Mouse (Mus musculus): ENCODE results near the gene Nudc. TPM values are rescaled to one million over a fixed set of nuclear protein-coding genes. Genes with fewer than 3 reads are reported as not detected.

Nudc gene
- polyA plus RNA-seq, 1 experiment from 2014 or later: 153 TPM

DNA sequence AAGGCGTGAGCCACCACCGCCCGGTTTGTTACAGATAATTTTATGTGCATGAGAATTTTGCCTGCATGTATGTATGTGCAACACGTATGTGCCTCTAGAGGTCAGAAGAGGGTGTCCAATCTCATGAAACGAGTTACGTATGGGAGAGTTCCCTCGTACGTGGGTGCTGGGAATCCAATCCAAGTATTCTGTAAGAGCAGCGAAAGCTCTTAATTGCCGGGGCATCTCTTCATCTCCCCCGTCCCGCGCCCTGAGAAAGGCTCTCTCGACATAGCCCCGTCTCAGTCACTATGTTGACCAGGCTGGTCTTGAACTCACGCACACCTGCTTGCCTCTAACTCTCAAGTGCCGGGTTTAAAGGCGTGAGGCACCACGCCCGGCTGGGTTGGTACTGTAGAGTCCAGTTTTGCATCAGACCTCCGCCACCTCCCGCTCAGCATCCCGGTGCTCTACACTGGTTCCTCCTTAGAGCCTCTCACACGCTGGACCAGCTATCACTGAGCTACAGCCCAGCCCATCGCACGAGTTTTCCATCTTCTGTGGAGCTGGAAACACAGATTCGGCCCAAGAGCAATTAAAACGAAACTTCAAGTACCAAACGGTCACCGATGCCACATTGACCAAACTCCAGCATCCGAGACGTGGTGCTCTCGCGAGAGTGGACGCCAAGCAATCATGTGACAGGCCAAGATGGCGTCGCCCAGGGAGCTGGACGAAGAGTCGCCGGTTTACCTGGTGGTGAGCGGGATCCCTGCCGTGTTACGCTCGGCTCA, 28.5 kb upstream of the Nudc start, which contains the start of gene Gpatch3:
Gpatch3 (plus strand) TSS at position 676 of the 773 bp plus-strand sequence.
- 7% methylated on average over 44 of the region's 44 CpGs for WGBS
- H3K36me3 ChIP-seq (ENCODE audit: control insufficient read depth, insufficient read depth, low read length): peaks cover 16% of the 10 kb centered on the region

DNA sequence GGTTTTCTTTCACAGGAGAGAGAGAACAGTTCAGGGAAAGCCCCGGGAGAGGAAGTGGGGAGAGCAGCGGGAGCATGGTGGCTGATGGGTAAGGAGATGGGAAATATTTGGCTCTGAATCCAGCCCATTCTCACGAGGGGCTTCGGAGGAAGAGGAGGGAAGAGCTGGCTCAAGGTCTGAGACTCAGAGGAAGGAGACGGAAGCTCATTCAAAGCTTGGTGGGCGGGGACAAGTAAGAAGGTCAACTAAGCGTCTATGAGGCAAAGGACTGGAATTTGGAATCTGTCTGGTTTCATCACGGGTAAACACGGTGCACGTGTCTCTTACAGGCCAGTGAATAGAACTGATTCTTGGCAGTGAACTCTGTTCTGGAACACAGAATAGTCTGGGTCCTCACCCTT, 24.3 kb upstream of the Nudc start:
- no peak for ATAC-seq (ENCODE audit: insufficient number of reproducible peaks, insufficient read depth, low FRiP score, low read depth)
- peaks cover 4 to 6% of the 10 kb centered on the region in 2 experiments; a peak in 3 of 4 replicates for H3K4me1 ChIP-seq (ENCODE audit: control insufficient read depth in 2 of 2, insufficient read depth in 2 of 2, low read length in 2 of 2)
- no peaks in the 10 kb centered on the region for H3K27me3 ChIP-seq (ENCODE audit: control insufficient read depth, insufficient read depth, low read length)
- H3K9ac ChIP-seq (ENCODE audit: low read length): no peak overlapping the region
- no peak overlapping the region for H3K27ac ChIP-seq (replicated peaks in 1 of 2; ENCODE audit: control insufficient read depth in 1 of 2, insufficient read depth in 1 of 2, low read depth in 2 of 2, low read length in 2 of 2)
- 46% methylated on average over 10 of the region's 10 CpGs for WGBS
- H3K9me3 ChIP-seq (ENCODE audit: control insufficient read depth, low read length): no peaks in the 10 kb centered on the region
- no peak overlapping the region for H3K4me2 ChIP-seq (ENCODE audit: low read length)
- no peak overlapping the region for H3K4me3 ChIP-seq (ENCODE audit: control insufficient read depth in 1 of 2, insufficient read depth in 1 of 2, low read depth in 1 of 2, low read length in 2 of 2)
- H3K36me3 ChIP-seq (ENCODE audit: control insufficient read depth, insufficient read depth, low read length): no peaks in the 10 kb centered on the region

More for the DNA sequence above, 28.5 kb upstream of the Nudc start, which contains the start of gene Gpatch3:
- Histone ChIP-seq H3K9me3 (ENCODE audit: control insufficient read depth, low read length) (no peaks in the 10 kb centered on the region), H3K4me3 (ENCODE audit: control insufficient read depth in 1 of 2, insufficient read depth in 1 of 2, low read depth in 1 of 2, low read length in 2 of 2) (peak within 1 kb of the TSS; percentile 84 to 91), H3K27me3 (ENCODE audit: control insufficient read depth, insufficient read depth, low read length) (no peaks in the 10 kb centered on the region), H3K9ac (ENCODE audit: low read length) (peak within 1 kb of the TSS; percentile 87), H3K27ac (replicated peaks in 1 of 2; ENCODE audit: control insufficient read depth in 1 of 2, insufficient read depth in 1 of 2, low read depth in 2 of 2, low read length in 2 of 2) (peak within 1 kb of the TSS; percentile 73 to 84), H3K4me1 (ENCODE audit: control insufficient read depth in 2 of 2, insufficient read depth in 2 of 2, low read length in 2 of 2) (peaks cover 6 to 13% of the 10 kb centered on the region in 2 experiments; a peak in 3 of 4 replicates), H3K4me2 (ENCODE audit: low read length) (peak within 1 kb of the TSS; percentile 90)
- peak; percentile 77 for ATAC-seq (ENCODE audit: insufficient number of reproducible peaks, insufficient read depth, low FRiP score, low read depth)

DNA sequence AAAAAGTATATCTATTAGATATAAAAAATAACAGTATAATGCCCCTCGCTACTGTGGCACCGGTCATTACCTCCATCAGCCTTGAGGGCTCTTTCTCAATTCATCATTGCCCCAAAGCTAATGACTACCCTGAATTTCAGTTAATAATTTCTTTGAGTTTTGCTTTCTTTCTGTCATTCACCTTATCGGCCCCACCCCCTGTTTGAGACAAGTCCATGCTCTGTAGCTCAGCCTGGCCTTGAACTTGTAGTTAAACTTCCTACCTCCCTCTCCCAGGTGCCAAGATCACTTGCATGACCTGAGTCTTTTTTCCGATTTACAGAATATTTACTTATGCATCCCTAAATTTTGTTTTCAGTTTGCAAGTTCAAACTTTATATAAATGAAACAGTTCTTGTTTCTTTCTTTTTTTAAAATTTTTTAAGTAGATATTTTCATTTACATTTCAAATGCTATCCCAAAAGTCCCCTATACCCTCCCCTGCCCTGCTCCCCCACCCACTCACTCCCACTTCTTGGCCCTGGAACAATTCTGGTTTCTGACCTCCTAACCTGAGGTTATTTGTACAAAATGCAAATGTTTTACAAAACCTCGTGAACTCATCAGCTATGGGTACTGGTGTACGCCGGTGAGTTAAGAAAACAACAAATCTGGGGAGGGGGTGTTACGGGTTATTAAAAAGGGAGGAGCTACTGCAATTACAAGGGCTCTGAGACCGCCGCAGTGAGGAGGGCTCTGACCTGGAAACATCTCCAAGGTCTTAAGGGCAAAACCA, 23.7 kb upstream of the Nudc start:
- H3K27me3 ChIP-seq (ENCODE audit: control insufficient read depth, insufficient read depth, low read length): no peaks in the 10 kb centered on the region
- H3K27ac ChIP-seq (replicated peaks in 1 of 2; ENCODE audit: control insufficient read depth in 1 of 2, insufficient read depth in 1 of 2, low read depth in 2 of 2, low read length in 2 of 2): no peak overlapping the region
- no peak overlapping the region for H3K9ac ChIP-seq (ENCODE audit: low read length)
- WGBS: 84% methylated on average over 10 of the region's 10 CpGs
- H3K4me3 ChIP-seq (ENCODE audit: control insufficient read depth in 1 of 2, insufficient read depth in 1 of 2, low read depth in 1 of 2, low read length in 2 of 2): no peak overlapping the region
- H3K36me3 ChIP-seq (ENCODE audit: control insufficient read depth, insufficient read depth, low read length): no peaks in the 10 kb centered on the region
- H3K9me3 ChIP-seq (ENCODE audit: control insufficient read depth, low read length): no peaks in the 10 kb centered on the region
- peaks cover 4% of the 10 kb centered on the region in 2 experiments; a peak in 2 of 4 replicates for H3K4me1 ChIP-seq (ENCODE audit: control insufficient read depth in 2 of 2, insufficient read depth in 2 of 2, low read length in 2 of 2)
- ATAC-seq (ENCODE audit: insufficient number of reproducible peaks, insufficient read depth, low FRiP score, low read depth): no peak
- no peak overlapping the region for H3K4me2 ChIP-seq (ENCODE audit: low read length)

DNA sequence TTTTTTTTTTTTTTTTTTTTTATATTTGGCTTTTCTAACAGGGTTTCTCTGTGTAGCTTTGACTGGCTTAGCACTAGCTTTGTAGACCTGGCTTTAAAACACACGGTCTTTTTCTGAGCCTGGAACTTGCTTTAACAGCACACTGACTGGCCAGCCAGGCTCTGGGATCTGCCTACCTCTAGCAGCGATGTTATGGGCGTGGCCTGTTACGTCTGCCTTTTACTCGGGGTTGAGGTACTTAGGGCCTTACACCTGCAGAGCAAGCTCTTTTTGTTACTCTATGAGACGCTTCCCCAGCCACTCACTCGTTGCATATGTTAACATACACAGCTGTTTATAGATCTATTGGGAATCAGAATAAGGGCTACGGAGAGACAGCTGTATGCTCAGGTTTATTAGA, 21.5 kb upstream of the Nudc start:
- no peaks in the 10 kb centered on the region for H3K9me3 ChIP-seq (ENCODE audit: control insufficient read depth, low read length)
- no peak overlapping the region for H3K27ac ChIP-seq (replicated peaks in 1 of 2; ENCODE audit: control insufficient read depth in 1 of 2, insufficient read depth in 1 of 2, low read depth in 2 of 2, low read length in 2 of 2)
- no peak for ATAC-seq (ENCODE audit: insufficient number of reproducible peaks, insufficient read depth, low FRiP score, low read depth)
- no peak overlapping the region for H3K9ac ChIP-seq (ENCODE audit: low read length)
- H3K4me2 ChIP-seq (ENCODE audit: low read length): no peak overlapping the region
- H3K4me3 ChIP-seq (ENCODE audit: control insufficient read depth in 1 of 2, insufficient read depth in 1 of 2, low read depth in 1 of 2, low read length in 2 of 2): no peak overlapping the region
- H3K36me3 ChIP-seq (ENCODE audit: control insufficient read depth, insufficient read depth, low read length): no peaks in the 10 kb centered on the region
- H3K4me1 ChIP-seq (ENCODE audit: control insufficient read depth in 2 of 2, insufficient read depth in 2 of 2, low read length in 2 of 2): no peaks in the 10 kb centered on the region
- H3K27me3 ChIP-seq (ENCODE audit: control insufficient read depth, insufficient read depth, low read length): no peaks in the 10 kb centered on the region
- 29% methylated on average over 8 of the region's 8 CpGs for WGBS

DNA sequence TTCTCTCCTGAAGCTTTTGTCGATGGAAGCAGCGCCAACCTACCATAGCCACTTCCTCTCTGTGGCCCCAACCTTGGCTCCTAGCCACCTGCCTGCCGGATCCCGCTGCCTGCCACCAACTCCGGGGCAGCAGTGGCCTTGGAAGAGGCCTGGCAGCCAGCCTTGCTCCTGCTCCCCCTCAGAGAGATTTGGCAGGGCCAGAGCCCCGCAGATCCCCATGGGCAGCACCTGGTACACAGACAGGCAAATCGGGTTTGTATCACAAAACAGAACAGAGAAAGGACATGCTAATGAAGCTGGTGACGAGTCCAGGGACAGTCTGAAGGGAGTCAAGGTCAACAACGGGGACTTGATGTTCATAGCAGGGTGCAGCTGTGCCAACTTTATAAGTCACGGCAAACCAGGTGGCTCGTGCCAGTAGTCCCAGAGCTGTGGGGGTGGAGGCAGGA, 17.4 kb upstream of the Nudc start:
- H3K4me2 ChIP-seq (ENCODE audit: low read length): no peak overlapping the region
- H3K4me3 ChIP-seq (ENCODE audit: control insufficient read depth in 1 of 2, insufficient read depth in 1 of 2, low read depth in 1 of 2, low read length in 2 of 2): no peak overlapping the region
- no peaks in the 10 kb centered on the region for H3K9me3 ChIP-seq (ENCODE audit: control insufficient read depth, low read length)
- no peak for ATAC-seq (ENCODE audit: insufficient number of reproducible peaks, insufficient read depth, low FRiP score, low read depth)
- WGBS: 59% methylated on average over 11 of the region's 11 CpGs
- no peak overlapping the region for H3K9ac ChIP-seq (ENCODE audit: low read length)
- no peak overlapping the region for H3K27ac ChIP-seq (replicated peaks in 1 of 2; ENCODE audit: control insufficient read depth in 1 of 2, insufficient read depth in 1 of 2, low read depth in 2 of 2, low read length in 2 of 2)
- H3K27me3 ChIP-seq (ENCODE audit: control insufficient read depth, insufficient read depth, low read length): no peaks in the 10 kb centered on the region
- H3K4me1 ChIP-seq (ENCODE audit: control insufficient read depth in 2 of 2, insufficient read depth in 2 of 2, low read length in 2 of 2): no peaks in the 10 kb centered on the region
- no peaks in the 10 kb centered on the region for H3K36me3 ChIP-seq (ENCODE audit: control insufficient read depth, insufficient read depth, low read length)

DNA sequence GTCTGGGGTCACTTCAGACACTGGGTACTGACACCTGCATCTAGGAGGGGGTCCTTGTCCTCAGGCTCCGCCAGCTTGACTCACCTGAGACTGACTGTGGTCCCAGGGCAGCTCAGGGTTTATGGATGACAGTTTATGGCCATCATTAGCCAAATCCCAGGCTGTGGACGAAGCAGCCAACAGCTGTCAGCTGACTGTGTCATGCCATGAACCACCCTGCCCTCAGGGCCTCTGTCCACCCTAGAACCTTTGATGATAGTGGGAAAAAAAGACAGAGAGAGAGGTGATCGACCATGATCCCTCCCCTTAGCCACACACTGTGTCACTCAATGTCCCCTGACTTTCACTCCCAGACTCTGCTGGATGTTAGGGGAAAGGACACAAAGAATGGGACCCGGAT, 15.8 kb upstream of the Nudc start:
- Histone ChIP-seq H3K36me3 (ENCODE audit: control insufficient read depth, insufficient read depth, low read length) (0 out of 2 replicates have a peak, but pooled peaks cover under 1% of the 10 kb centered on the region), H3K9me3 (ENCODE audit: control insufficient read depth, low read length) (no peaks in the 10 kb centered on the region), H3K27me3 (ENCODE audit: control insufficient read depth, insufficient read depth, low read length) (no peaks in the 10 kb centered on the region), H3K4me1 (ENCODE audit: control insufficient read depth in 2 of 2, insufficient read depth in 2 of 2, low read length in 2 of 2) (no peaks in the 10 kb centered on the region), H3K4me2 (ENCODE audit: low read length) (no peak overlapping the region), H3K27ac (replicated peaks in 1 of 2; ENCODE audit: control insufficient read depth in 1 of 2, insufficient read depth in 1 of 2, low read depth in 2 of 2, low read length in 2 of 2) (no peak overlapping the region), H3K4me3 (ENCODE audit: control insufficient read depth in 1 of 2, insufficient read depth in 1 of 2, low read depth in 1 of 2, low read length in 2 of 2) (no peak overlapping the region), H3K9ac (ENCODE audit: low read length) (no peak overlapping the region)
- no peak for ATAC-seq (ENCODE audit: insufficient number of reproducible peaks, insufficient read depth, low FRiP score, low read depth)
- WGBS: 73% methylated on average over 4 of the region's 4 CpGs

DNA sequence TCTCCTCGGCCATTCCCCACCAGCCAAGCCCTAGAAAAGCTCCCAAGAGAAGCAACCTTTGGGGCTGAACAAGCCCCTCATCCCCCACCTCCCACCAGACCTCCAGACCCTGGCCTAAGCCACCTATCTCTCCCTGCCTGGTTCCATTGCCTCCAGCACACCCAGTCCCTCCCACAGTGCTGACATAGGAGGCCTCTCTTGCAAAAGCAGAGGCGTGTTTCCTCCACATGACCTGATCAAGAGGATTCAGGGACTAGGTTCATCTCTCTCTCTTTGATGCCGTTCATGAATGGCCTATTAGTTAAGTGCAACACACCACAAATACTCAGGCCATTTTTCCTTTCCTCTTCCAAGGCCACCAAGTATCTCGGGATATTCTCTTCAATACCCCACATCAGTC, 14.1 kb upstream of the Nudc start:
- ATAC-seq (ENCODE audit: insufficient number of reproducible peaks, insufficient read depth, low FRiP score, low read depth): no peak
- Histone ChIP-seq H3K4me1 (ENCODE audit: control insufficient read depth in 2 of 2, insufficient read depth in 2 of 2, low read length in 2 of 2) (no peaks in the 10 kb centered on the region), H3K4me2 (ENCODE audit: low read length) (no peak overlapping the region), H3K4me3 (ENCODE audit: control insufficient read depth in 1 of 2, insufficient read depth in 1 of 2, low read depth in 1 of 2, low read length in 2 of 2) (no peak overlapping the region), H3K36me3 (ENCODE audit: control insufficient read depth, insufficient read depth, low read length) (0 out of 2 replicates have a peak, but pooled peaks cover 4% of the 10 kb centered on the region), H3K27ac (replicated peaks in 1 of 2; ENCODE audit: control insufficient read depth in 1 of 2, insufficient read depth in 1 of 2, low read depth in 2 of 2, low read length in 2 of 2) (no peak overlapping the region), H3K27me3 (ENCODE audit: control insufficient read depth, insufficient read depth, low read length) (no peaks in the 10 kb centered on the region), H3K9me3 (ENCODE audit: control insufficient read depth, low read length) (no peaks in the 10 kb centered on the region), H3K9ac (ENCODE audit: low read length) (no peak overlapping the region)
- 70% methylated on average over 4 of the region's 4 CpGs for WGBS
